Mouse (Mus musculus): ENCODE data around the gene Duox1. TPM values are rescaled to one million over a fixed set of nuclear protein-coding genes. Genes with fewer than 3 reads are reported as not detected.

Gene Duox1
- polyA plus RNA-seq, 1 experiment from 2014 or later: 0.15 TPM

DNA sequence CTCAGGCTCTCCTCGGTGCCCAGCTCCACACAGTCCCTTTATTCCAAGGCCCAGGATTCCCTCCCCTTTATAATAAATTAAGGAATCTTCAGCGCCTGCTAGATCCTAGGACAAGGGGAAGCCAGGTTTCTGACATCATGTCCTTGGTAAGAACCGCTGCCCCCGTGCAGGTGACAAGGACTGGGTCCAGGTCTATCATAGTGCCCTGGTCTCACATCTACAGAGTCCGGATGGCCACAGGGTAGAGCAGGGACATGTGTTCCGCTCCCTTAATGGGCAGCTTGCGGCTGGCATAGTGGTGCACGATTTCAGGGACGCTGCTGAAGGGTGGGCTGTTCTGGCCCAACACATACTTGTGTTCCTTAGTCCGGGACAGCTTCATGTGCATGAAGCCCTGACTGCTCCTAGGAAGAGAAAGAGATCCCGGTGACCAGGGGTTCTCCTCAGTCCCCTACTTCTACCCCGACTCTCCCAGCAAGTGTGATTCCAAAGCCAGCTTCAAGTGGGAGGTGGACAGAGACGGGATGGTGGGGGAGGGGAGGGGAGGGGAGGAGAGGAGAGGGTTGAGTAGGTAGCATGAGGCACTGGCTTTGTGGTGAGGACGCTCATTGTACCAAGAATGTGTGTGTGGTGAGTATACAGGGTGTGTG lies 33.8 kb downstream of the Duox1 start:
- peak overlapping the region; percentile 44 for H3K4me3 ChIP-seq (replicated peaks)
- peak overlapping the region; percentile 98 for H3K27ac ChIP-seq
- no peaks in the 10 kb centered on the region for H3K27me3 ChIP-seq
- peaks cover 13% of the 10 kb centered on the region for H3K36me3 ChIP-seq
- peak overlapping the region; percentile 61 for H3K4me2 ChIP-seq (replicated peaks)
- H3K4me1 ChIP-seq (replicated peaks): peaks cover 61% of the 10 kb centered on the region
- WGBS: 7% methylated on average over 13 of the region's 14 CpGs
- no peaks in the 10 kb centered on the region for H3K9me3 ChIP-seq
- H3K9ac ChIP-seq (replicated peaks): peak overlapping the region; percentile 82
- peak; percentile 64 for ATAC-seq

DNA sequence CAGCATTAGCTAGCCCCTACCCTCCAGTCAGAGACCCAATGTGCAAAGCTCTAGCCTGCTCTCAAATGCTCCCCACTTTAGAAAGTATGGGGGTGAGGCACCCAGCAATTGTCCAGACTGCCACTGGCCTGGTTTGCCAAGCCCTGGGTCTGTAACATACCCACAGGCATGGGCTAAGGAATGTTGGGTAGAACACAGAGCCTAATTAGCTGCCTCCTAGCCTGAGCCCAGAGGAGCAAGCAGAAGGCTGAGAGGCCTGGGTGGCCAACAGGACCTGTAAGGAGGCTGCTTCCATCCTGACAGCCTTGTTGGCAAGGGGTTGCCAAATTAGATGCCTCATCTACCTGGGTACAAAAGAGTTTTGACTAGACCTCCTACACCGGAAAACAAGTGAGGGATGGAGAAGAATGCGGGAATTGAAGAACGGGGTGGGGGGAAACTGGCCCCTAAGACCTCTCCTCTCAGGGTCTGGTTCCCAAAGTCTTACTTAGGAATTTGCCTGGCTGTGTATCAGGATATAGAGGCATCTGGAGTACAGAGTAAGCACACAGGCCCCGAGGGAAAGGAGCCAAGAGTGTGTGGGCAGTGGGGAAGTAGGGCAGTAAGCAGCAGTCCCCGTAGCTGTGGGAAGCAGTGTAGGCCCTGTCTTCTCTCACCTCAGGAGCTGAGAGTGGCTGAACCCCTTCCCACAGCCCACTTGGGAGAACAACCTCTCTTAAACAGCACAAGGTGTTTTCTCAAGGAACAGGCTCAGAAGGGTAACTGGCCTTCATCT lies 35.9 kb downstream of the Duox1 start:
- ATAC-seq: no peak
- peaks cover 25% of the 10 kb centered on the region for H3K36me3 ChIP-seq
- no peak overlapping the region for H3K4me2 ChIP-seq (replicated peaks)
- H3K27ac ChIP-seq: peak overlapping the region; percentile 87
- no peaks in the 10 kb centered on the region for H3K27me3 ChIP-seq
- H3K9me3 ChIP-seq: no peaks in the 10 kb centered on the region
- H3K9ac ChIP-seq (replicated peaks): 0 out of 2 replicates have a peak overlapping the region, but pooled peaks have one; percentile 17
- peaks cover 68% of the 10 kb centered on the region for H3K4me1 ChIP-seq (replicated peaks)
- H3K4me3 ChIP-seq (replicated peaks): no peak overlapping the region
- 62% methylated on average over 5 of the region's 5 CpGs for WGBS

GRCm38 (mm10) chr2:122351931-122352329 lies 36.5 kb downstream of the Duox1 start:
- ATAC-seq: peak; percentile 31
- Histone ChIP-seq H3K36me3 (peaks cover 31% of the 10 kb centered on the region), H3K27me3 (no peaks in the 10 kb centered on the region), H3K4me1 (replicated peaks) (peaks cover 68% of the 10 kb centered on the region), H3K27ac (peak overlapping the region; percentile 87), H3K9ac (replicated peaks) (0 out of 2 replicates have a peak overlapping the region, but pooled peaks have one; percentile 17), H3K4me3 (replicated peaks) (no peak overlapping the region), H3K4me2 (replicated peaks) (no peak overlapping the region), H3K9me3 (no peaks in the 10 kb centered on the region)
- WGBS: 11% methylated on average over 4 of the region's 4 CpGs

DNA sequence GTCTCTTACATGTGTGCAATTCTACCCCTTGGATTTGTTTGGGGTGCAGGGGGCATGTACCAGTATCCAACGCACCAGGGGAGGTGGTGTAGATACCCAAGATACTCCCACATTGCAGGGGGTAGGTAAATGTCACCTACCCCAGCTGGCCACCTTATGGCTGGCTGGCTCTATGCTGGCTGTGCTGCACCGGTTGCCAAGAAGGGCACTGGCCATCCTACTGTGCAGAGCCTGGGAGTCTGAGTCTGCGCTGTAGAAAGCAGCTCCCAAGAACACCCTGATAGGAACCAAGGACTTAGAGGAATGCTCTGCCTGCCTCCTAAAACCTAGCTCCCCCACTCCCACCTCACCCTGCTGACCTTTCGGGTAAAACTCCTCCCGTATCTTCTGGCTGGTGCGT lies 37.5 kb downstream of the Duox1 start:
- 84% methylated on average over 6 of the region's 6 CpGs for WGBS
- Histone ChIP-seq H3K9ac (replicated peaks) (no peak overlapping the region), H3K27me3 (no peaks in the 10 kb centered on the region), H3K4me2 (replicated peaks) (no peak overlapping the region), H3K9me3 (no peaks in the 10 kb centered on the region), H3K4me1 (replicated peaks) (peaks cover 63% of the 10 kb centered on the region), H3K27ac (peak overlapping the region; percentile 87), H3K36me3 (peaks cover 41% of the 10 kb centered on the region), H3K4me3 (replicated peaks) (no peak overlapping the region)
- no peak for ATAC-seq

GRCm38 (mm10) chr2:122353765-122354164 lies 38.3 kb downstream of the Duox1 start:
- ATAC-seq: no peak
- Histone ChIP-seq H3K4me1 (replicated peaks) (peaks cover 59% of the 10 kb centered on the region), H3K4me3 (replicated peaks) (no peak overlapping the region), H3K9ac (replicated peaks) (peak overlapping the region; percentile 7; the same call in 1 of the 2 replicates), H3K27me3 (no peaks in the 10 kb centered on the region), H3K4me2 (replicated peaks) (no peak overlapping the region), H3K9me3 (no peaks in the 10 kb centered on the region), H3K36me3 (peaks cover 45% of the 10 kb centered on the region), H3K27ac (peak overlapping the region; percentile 71)
- WGBS: 87% methylated on average over 8 of the region's 8 CpGs

DNA sequence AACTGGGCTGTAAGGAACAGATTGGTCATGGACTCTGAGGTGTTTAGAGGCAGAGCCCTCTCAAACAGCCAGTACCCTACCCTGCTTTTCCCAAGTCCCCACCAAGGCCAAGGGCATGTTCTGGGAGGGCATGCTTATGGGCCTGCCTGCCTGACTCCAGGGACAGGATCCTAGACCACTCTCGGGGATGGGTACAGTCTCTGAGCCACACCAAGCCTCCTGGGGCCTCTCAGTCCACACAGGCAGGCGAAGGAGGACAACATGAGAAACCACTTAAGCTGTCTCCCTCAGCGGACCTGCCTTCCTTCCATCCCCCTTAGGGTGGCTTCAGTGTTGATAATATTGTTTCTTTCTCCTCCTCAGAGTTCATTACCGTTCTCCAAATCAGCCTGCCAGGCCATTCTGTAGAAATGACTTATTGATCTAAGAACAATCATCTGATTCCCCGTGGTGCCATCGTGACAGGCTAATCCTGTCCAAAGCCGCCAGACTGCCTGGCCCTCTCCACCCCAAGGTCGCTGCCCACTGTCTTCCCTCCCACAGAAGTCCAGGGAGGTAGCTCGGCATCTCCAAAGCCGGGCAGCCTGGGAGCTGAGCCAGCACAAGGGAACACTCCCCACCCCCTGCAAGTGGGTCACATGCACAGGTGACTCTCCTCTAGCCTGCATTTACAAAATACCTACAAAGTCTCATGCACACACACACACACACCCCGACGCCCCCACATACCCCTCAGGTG lies 38.9 kb downstream of the Duox1 start:
- Histone ChIP-seq H3K36me3 (peaks cover 51% of the 10 kb centered on the region), H3K27ac (peak overlapping the region; percentile 71), H3K4me1 (replicated peaks) (peaks cover 55% of the 10 kb centered on the region), H3K9me3 (no peaks in the 10 kb centered on the region), H3K27me3 (no peaks in the 10 kb centered on the region), H3K4me2 (replicated peaks) (no peak overlapping the region), H3K9ac (replicated peaks) (peak overlapping the region; percentile 7; the same call in 1 of the 2 replicates), H3K4me3 (replicated peaks) (no peak overlapping the region)
- ATAC-seq: no peak
- WGBS: 50% methylated on average over 12 of the region's 12 CpGs

DNA sequence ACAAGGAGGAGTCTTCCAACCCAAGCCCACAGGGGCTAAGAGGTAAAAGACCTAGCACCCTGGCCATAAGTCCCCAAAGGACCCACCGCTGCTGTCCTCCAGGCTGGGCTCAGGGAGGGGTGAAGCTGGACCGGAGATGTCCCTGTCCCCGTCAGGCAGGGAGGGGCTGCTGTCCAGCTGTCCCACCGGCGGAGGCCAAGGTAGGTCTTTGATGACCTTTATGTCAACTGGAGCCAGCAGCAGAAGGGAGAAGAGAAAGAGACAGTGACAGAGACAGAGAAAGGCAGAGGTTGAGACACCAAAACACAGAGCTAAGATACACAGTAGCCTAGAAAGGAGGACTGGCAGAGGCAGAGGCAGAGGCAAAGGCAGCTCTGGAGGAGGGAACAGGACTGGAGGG lies 39.9 kb downstream of the Duox1 start:
- no peak overlapping the region; the same call in 1 of the 2 replicates for H3K27ac ChIP-seq
- H3K4me3 ChIP-seq (replicated peaks): no peak overlapping the region
- peaks cover 45% of the 10 kb centered on the region for H3K4me1 ChIP-seq (replicated peaks)
- no peak for ATAC-seq
- H3K4me2 ChIP-seq (replicated peaks): no peak overlapping the region
- H3K36me3 ChIP-seq: peaks cover 56% of the 10 kb centered on the region
- no peaks in the 10 kb centered on the region for H3K9me3 ChIP-seq
- 97% methylated on average over 5 of the region's 5 CpGs for WGBS
- no peaks in the 10 kb centered on the region for H3K27me3 ChIP-seq
- no peak overlapping the region for H3K9ac ChIP-seq (replicated peaks)

DNA sequence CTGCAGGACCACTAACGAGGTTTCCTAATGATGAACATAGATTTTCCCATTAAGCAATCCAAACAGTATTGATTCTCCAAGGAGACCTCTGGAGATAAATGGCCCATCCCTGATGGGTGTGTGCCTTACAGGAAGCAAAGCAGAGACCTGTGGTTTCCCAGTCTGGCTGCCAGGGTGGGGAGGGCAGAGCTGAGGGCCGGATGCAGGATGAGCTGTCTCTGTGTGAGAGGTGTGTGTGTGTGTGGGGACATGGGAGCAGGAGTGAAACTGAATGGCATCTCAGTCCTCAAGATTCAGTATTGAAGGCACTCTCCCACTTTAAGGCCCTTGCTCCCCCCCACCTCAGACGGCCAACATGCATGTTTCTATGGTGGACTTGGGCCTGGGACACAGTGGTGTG lies 40.7 kb downstream of the Duox1 start:
- no peak for ATAC-seq
- Histone ChIP-seq H3K4me3 (replicated peaks) (no peak overlapping the region), H3K4me2 (replicated peaks) (no peak overlapping the region), H3K36me3 (peaks cover 56% of the 10 kb centered on the region), H3K4me1 (replicated peaks) (peaks cover 37% of the 10 kb centered on the region), H3K9ac (replicated peaks) (no peak overlapping the region), H3K9me3 (no peaks in the 10 kb centered on the region), H3K27me3 (no peaks in the 10 kb centered on the region), H3K27ac (no peak overlapping the region; the same call in 1 of the 2 replicates)
- 84% methylated on average over 3 of the region's 3 CpGs for WGBS

DNA sequence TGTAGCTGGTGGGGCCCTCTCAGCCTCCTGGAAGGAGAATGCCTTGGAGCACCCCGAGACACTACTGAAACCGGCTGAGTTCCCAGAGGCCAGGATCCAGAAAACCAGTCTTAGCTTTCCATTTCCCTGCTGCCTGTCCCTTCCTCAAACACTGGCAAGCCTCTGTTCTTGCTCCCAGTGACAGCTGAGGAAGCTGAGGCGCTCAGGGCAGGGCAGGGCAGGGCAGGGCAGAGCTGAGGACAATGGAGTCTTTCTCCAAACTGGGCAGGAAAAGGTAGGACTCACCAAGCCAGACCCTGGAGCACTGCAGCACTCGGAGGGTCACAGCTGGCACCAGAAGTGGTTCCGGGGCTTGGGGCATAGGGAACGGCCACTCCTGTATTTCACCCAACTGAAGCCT lies 44.8 kb downstream of the Duox1 start:
- ATAC-seq: no peak
- Histone ChIP-seq H3K4me3 (replicated peaks) (no peak overlapping the region), H3K4me2 (replicated peaks) (no peak overlapping the region), H3K9ac (replicated peaks) (no peak overlapping the region), H3K4me1 (replicated peaks) (peaks cover 18% of the 10 kb centered on the region), H3K27me3 (no peaks in the 10 kb centered on the region), H3K27ac (no peak overlapping the region), H3K36me3 (peaks cover 52% of the 10 kb centered on the region), H3K9me3 (no peaks in the 10 kb centered on the region)
- WGBS: 88% methylated on average over 6 of the region's 6 CpGs

DNA sequence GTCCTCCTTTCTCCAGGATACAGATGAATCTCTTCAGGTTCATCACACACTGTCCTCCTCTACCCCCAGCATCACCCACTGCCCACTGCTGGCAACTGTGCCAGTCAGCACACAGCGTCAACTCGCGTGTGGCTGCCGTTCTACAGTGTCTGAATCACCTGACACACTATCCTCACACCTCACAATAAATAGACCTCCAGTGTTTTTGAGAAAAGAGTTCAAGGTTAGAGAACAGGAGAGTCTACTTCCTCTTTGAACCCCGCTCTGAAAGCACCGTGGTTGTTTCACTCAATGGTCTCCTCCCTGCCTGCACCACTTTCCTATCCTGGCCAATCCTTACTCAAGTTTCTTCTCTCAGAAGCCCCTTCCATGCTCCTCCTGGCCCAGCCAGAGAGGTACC lies 45.7 kb downstream of the Duox1 start:
- no peak for ATAC-seq
- peaks cover 45% of the 10 kb centered on the region for H3K36me3 ChIP-seq
- H3K27ac ChIP-seq: no peak overlapping the region
- no peak overlapping the region for H3K9ac ChIP-seq (replicated peaks)
- no peak overlapping the region for H3K4me3 ChIP-seq (replicated peaks)
- H3K27me3 ChIP-seq: no peaks in the 10 kb centered on the region
- H3K4me1 ChIP-seq (replicated peaks): peaks cover 26% of the 10 kb centered on the region
- H3K4me2 ChIP-seq (replicated peaks): no peak overlapping the region
- 92% methylated on average over 6 of the region's 6 CpGs for WGBS
- H3K9me3 ChIP-seq: no peaks in the 10 kb centered on the region

- Histone ChIP-seq H3K27me3 (no peaks in the 10 kb centered on the region), H3K9ac (replicated peaks) (no peak overlapping the region), H3K4me1 (replicated peaks) (peaks cover 34% of the 10 kb centered on the region), H3K27ac (no peak overlapping the region), H3K4me2 (replicated peaks) (no peak overlapping the region), H3K4me3 (replicated peaks) (no peak overlapping the region), H3K9me3 (no peaks in the 10 kb centered on the region), H3K36me3 (peaks cover 36% of the 10 kb centered on the region)
- WGBS: 60% methylated on average over 10 of the region's 10 CpGs
- ATAC-seq: no peak
Observed at GRCm38 (mm10) chr2:122361868-122362621, 46.6 kb downstream of the Duox1 start.

Data from midbrain, embryonic 13.5 days (tissue).